Mouse (Mus musculus) ES-CJ7 (cell line): Measurements from ENCODE around the gene Astn1.

Experiments used
- DNase-seq: peaks from one replicate; pipeline ENCODE4 v3.0.0; 2011; ENCODE audit warnings: low read depth, low spot score

Gene Astn1

GRCm38 (mm10) chr1:158607201-158607600, 245.1 kb downstream of the Astn1 start:
- DNase-seq = no peak

- no peak for DNase-seq
Observed at GRCm38 (mm10) chr1:158615202-158615601, 253.1 kb downstream of the Astn1 start.

GRCm38 (mm10) chr1:158617943-158618342, 255.9 kb downstream of the Astn1 start:
- DNase-seq = no peak

GRCm38 (mm10) chr1:158632935-158633334, 270.9 kb downstream of the Astn1 start:
- DNase-seq = no peak

GRCm38 (mm10) chr1:158633441-158633840, 271.4 kb downstream of the Astn1 start:
- DNase-seq = no peak

GRCm38 (mm10) chr1:158641306-158641705, 279.2 kb downstream of the Astn1 start:
- DNase-seq = no peak

- no peak for DNase-seq
Observed at GRCm38 (mm10) chr1:158642247-158642646, 280.2 kb downstream of the Astn1 start.

GRCm38 (mm10) chr1:158652799-158653198, 290.7 kb downstream of the Astn1 start:
- no peak for DNase-seq

GRCm38 (mm10) chr1:158653808-158654520, 291.9 kb downstream of the Astn1 start:
- DNase-seq = peak; percentile 72

GRCm38 (mm10) chr1:158654571-158655205, 292.6 kb downstream of the Astn1 start:
- peak; percentile 59 for DNase-seq

- no peak for DNase-seq
Observed at GRCm38 (mm10) chr1:158656986-158657385, 294.9 kb downstream of the Astn1 start.

GRCm38 (mm10) chr1:158666001-158666400, 303.9 kb downstream of the Astn1 start:
- no peak for DNase-seq

GRCm38 (mm10) chr1:158669971-158670592, 308.0 kb downstream of the Astn1 start:
- peak; percentile 71 for DNase-seq

- DNase-seq = no peak
Observed at GRCm38 (mm10) chr1:158687726-158688125, 325.7 kb downstream of the Astn1 start.

GRCm38 (mm10) chr1:158697423-158697822, 335.4 kb downstream of the Astn1 start:
- DNase-seq = peak; percentile 22

GRCm38 (mm10) chr1:158697859-158698569, 335.9 kb downstream of the Astn1 start:
- no peak for DNase-seq

- no peak for DNase-seq
Observed at GRCm38 (mm10) chr1:158699276-158699675, 337.2 kb downstream of the Astn1 start.

- DNase-seq = no peak
Observed at GRCm38 (mm10) chr1:158700147-158700546, 338.1 kb downstream of the Astn1 start.

GRCm38 (mm10) chr1:158701336-158701735, 339.3 kb downstream of the Astn1 start:
- no peak for DNase-seq

GRCm38 (mm10) chr1:158713301-158714095, 351.4 kb downstream of the Astn1 start:
- DNase-seq = peak; percentile 19

- no peak for DNase-seq
Observed at GRCm38 (mm10) chr1:158732868-158733496, 370.9 kb downstream of the Astn1 start.
